Comparison of ENCODE assay signal across 9 mouse cellular contexts in genomic region chr6:119450965-119451943, GRCm38 (mm10). TPM values are rescaled to one million over a fixed set of nuclear protein-coding genes. Genes with fewer than 3 reads are reported as not detected.
DNase-seq lines count a peak whose midpoint lies in the region; ATAC-seq and TF ChIP-seq lines count a peak whose summit lies in the region.
"Had no signal": no experiment of that assay in that cellular context is flagged by ENCODE, and none has a peak within 500 bp of the region (broad histone marks: within the 10 kb centered on the region; RNA-seq: fewer than 3 reads in every experiment).

No protein-coding gene starts in this region.

- no peak for DNase-seq in kidney, postnatal 0 days (ENCODE audit: low spot score)
- no peak for DNase-seq in kidney, adult 2 months
- no peak for DNase-seq in embryonic facial prominence, embryonic 11.5 days (ENCODE audit: low spot score)
- DNase-seq in retina, embryonic 14.5 days (ENCODE audit: low spot score), result no peak
- DNase-seq in right cerebral cortex, adult 18-20 months, result no peak
- no peak for DNase-seq in right cerebral cortex, postnatal 10 days (ENCODE audit: low spot score in 2 of 2)

- H3K9ac ChIP-seq in kidney, postnatal 0 days (ENCODE audit: low read depth, low read length), result no peak overlapping the region
- H3K9ac ChIP-seq in embryonic facial prominence, embryonic 11.5 days (replicated peaks; ENCODE audit: low read length), result no peak overlapping the region
- H3K9ac ChIP-seq in intestine, embryonic 15.5 days, result no peak overlapping the region

- no peak for TF ChIP-seq POLR2A in kidney, adult 2 months (IDR thresholded peaks at IDR 0.05; ENCODE audit: low read depth, low read length)
- no peak for TF ChIP-seq POLR2A in myocyte (IDR thresholded peaks at IDR 0.05; ENCODE audit: insufficient read length, low read depth)

- H3ac ChIP-seq in myocyte (ENCODE audit: control insufficient read depth, insufficient read length), result no peak overlapping the region

- no peaks in the 10 kb centered on the region for H3K79me2 ChIP-seq in myocyte (ENCODE audit: control insufficient read depth, insufficient read depth)

- 35% methylated on average over 14 of the region's 14 CpGs for WGBS in kidney, postnatal 0 days
- 58% methylated on average over 14 of the region's 14 CpGs for WGBS in kidney, adult 2 months
- WGBS in embryonic facial prominence, embryonic 11.5 days, result 40% methylated on average over 14 of the region's 14 CpGs
- 44% methylated on average over 14 of the region's 14 CpGs for WGBS in intestine, embryonic 15.5 days

- H3K4me1 ChIP-seq in kidney, postnatal 0 days (replicated peaks; ENCODE audit: insufficient read depth, low read length), result peaks cover 12% of the 10 kb centered on the region; the same call in 1 of the 2 replicates
- peaks cover 5% of the 10 kb centered on the region; the same call in 1 of the 2 replicates for H3K4me1 ChIP-seq in kidney, adult 2 months (ENCODE audit: control insufficient read depth, insufficient read depth, low read length)
- no peaks in the 10 kb centered on the region for H3K4me1 ChIP-seq in embryonic facial prominence, embryonic 11.5 days (ENCODE audit: control insufficient read depth, insufficient read depth, low read length)
- H3K4me1 ChIP-seq in intestine, embryonic 15.5 days (replicated peaks), result peaks cover 34% of the 10 kb centered on the region

- no peak for ATAC-seq in kidney, postnatal 0 days (replicated peaks; ENCODE audit: low FRiP score, low read depth)
- no peak for ATAC-seq in embryonic facial prominence, embryonic 11.5 days (replicated peaks; ENCODE audit: insufficient number of reproducible peaks, low FRiP score, low TSS enrichment, low read depth)
- ATAC-seq in intestine, embryonic 15.5 days, result no peak

- peak overlapping the region; percentile 79 for H3K4me2 ChIP-seq in kidney, postnatal 0 days (ENCODE audit: low read length)
- peak overlapping the region; percentile 30 for H3K4me2 ChIP-seq in embryonic facial prominence, embryonic 11.5 days (ENCODE audit: low read depth, low read length)
- H3K4me2 ChIP-seq in intestine, embryonic 15.5 days (replicated peaks), result peak overlapping the region; percentile 71
- H3K4me2 ChIP-seq in myocyte (ENCODE audit: low read depth), result peak overlapping the region; percentile 30

- H3K36me3 ChIP-seq in kidney, postnatal 0 days (ENCODE audit: insufficient read depth, low read length), result no peaks in the 10 kb centered on the region
- H3K36me3 ChIP-seq in kidney, adult 2 months (ENCODE audit: control insufficient read depth, insufficient read depth, low read length), result no peaks in the 10 kb centered on the region
- no peaks in the 10 kb centered on the region for H3K36me3 ChIP-seq in embryonic facial prominence, embryonic 11.5 days (replicated peaks; ENCODE audit: control insufficient read depth, insufficient read depth, low read depth, low read length)
- no peaks in the 10 kb centered on the region for H3K36me3 ChIP-seq in intestine, embryonic 15.5 days
- no peaks in the 10 kb centered on the region for H3K36me3 ChIP-seq in myocyte (ENCODE audit: control insufficient read depth, insufficient read depth)
- H3K36me3 ChIP-seq: G1E had no signal

- no peaks in the 10 kb centered on the region for H3K27me3 ChIP-seq in kidney, postnatal 0 days (ENCODE audit: insufficient read depth, low read length)
- no peaks in the 10 kb centered on the region for H3K27me3 ChIP-seq in kidney, adult 2 months (replicated peaks; ENCODE audit: control insufficient read depth, insufficient read depth, low read length)
- no peaks in the 10 kb centered on the region for H3K27me3 ChIP-seq in embryonic facial prominence, embryonic 11.5 days (ENCODE audit: control insufficient read depth, insufficient read depth, low read length)
- no peaks in the 10 kb centered on the region for H3K27me3 ChIP-seq in intestine, embryonic 15.5 days (replicated peaks)
- peaks cover 30% of the 10 kb centered on the region for H3K27me3 ChIP-seq in myocyte (ENCODE audit: control insufficient read depth, insufficient read depth, insufficient read length)

- H3K27ac ChIP-seq in kidney, postnatal 0 days, result no peak overlapping the region
- no peak overlapping the region for H3K27ac ChIP-seq in kidney, adult 2 months (ENCODE audit: insufficient read depth, low read depth, low read length)
- H3K27ac ChIP-seq in embryonic facial prominence, embryonic 11.5 days (replicated peaks; ENCODE audit: low read depth, low read length), result no peak overlapping the region
- no peak overlapping the region for H3K27ac ChIP-seq in intestine, embryonic 15.5 days

- no peaks in the 10 kb centered on the region for H3K9me3 ChIP-seq in kidney, postnatal 0 days (replicated peaks; ENCODE audit: low read length)
- no peaks in the 10 kb centered on the region for H3K9me3 ChIP-seq in embryonic facial prominence, embryonic 11.5 days (replicated peaks; ENCODE audit: control insufficient read depth, low read length)
- no peaks in the 10 kb centered on the region for H3K9me3 ChIP-seq in intestine, embryonic 15.5 days
- H3K9me3 ChIP-seq: G1E had no signal

- H3K4me3 ChIP-seq in kidney, postnatal 0 days (replicated peaks; ENCODE audit: low read depth, low read length), result peak overlapping the region; percentile 33
- H3K4me3 ChIP-seq in kidney, adult 2 months (ENCODE audit: insufficient read depth, low read depth, low read length), result no peak overlapping the region
- no peak overlapping the region for H3K4me3 ChIP-seq in embryonic facial prominence, embryonic 11.5 days (ENCODE audit: low read depth, low read length)
- H3K4me3 ChIP-seq in intestine, embryonic 15.5 days (replicated peaks), result 0 out of 2 replicates have a peak overlapping the region, but pooled peaks have one; percentile 36
- H3K4me3 ChIP-seq in myocyte, result no peak overlapping the region

- no peak for TF ChIP-seq CTCF in kidney, postnatal 0 days (IDR thresholded peaks at IDR 0.05; ENCODE audit: low read depth)
- TF ChIP-seq CTCF in kidney, adult 2 months (conservative IDR thresholded peaks at IDR 0.05; ENCODE audit: insufficient read depth, insufficient read length, low read depth, low read length), result no peak

TF ChIP-seq in myocyte, 11 proteins besides CTCF, POLR2A, EP300 and RAD21:
- no peak for TF ChIP-seq E2F4 (IDR thresholded peaks at IDR 0.05; ENCODE audit: insufficient read depth)
- TF ChIP-seq MAX (IDR thresholded peaks at IDR 0.05; ENCODE audit: low read depth), result no peak
- TF ChIP-seq POLR2AphosphoS2 (IDR thresholded peaks at IDR 0.05; ENCODE audit: insufficient read length, low read depth), result no peak
- no peak for TF ChIP-seq MYOD1 (IDR thresholded peaks at IDR 0.05; ENCODE audit: control insufficient read depth in 1 of 3, insufficient read length in 2 of 3, low read depth in 2 of 3)
- no peak for TF ChIP-seq USF1 (IDR thresholded peaks at IDR 0.05; ENCODE audit: low read depth)

RNA-seq across cellular contexts. Expression of gene Fbxl14, which starts 28.2 kb away (rescaled TPM):
- 5.1 and 5.3 TPM in 2 replicates for polyA plus RNA-seq in kidney, postnatal 0 days (2015; fragmentation: Nextera tagmentation; extraction: Ambion mirVana)
- polyA plus RNA-seq in kidney, adult 2 months (2012; rRNA removed), result 38.6 and 47.8 TPM in 2 replicates
- 6.0 and 7.0 TPM in 2 replicates for polyA plus RNA-seq in embryonic facial prominence, embryonic 11.5 days (2014; fragmentation: Nextera tagmentation; extraction: Ambion mirVana)
- 4.6 and 4.7 TPM in 2 replicates for polyA plus RNA-seq in intestine, embryonic 15.5 days (2015; fragmentation: Nextera tagmentation; extraction: Ambion mirVana)
- polyA plus RNA-seq in myocyte (2012; fragmentation: generic; extraction: Trizol), result 13.1 TPM

RNA-seq across cellular contexts. Expression of gene Adipor2, which starts 33.8 kb away (rescaled TPM):
- polyA plus RNA-seq in kidney, postnatal 0 days (2015; fragmentation: Nextera tagmentation; extraction: Ambion mirVana), result 43.3 and 47.3 TPM in 2 replicates
- polyA plus RNA-seq in kidney, adult 2 months (2012; rRNA removed), result 65.7 and 66.6 TPM in 2 replicates
- 15.4 and 16.2 TPM in 2 replicates for polyA plus RNA-seq in embryonic facial prominence, embryonic 11.5 days (2014; fragmentation: Nextera tagmentation; extraction: Ambion mirVana)
- 101 and 111 TPM in 2 replicates for polyA plus RNA-seq in intestine, embryonic 15.5 days (2015; fragmentation: Nextera tagmentation; extraction: Ambion mirVana)
- polyA plus RNA-seq in myocyte (2012; fragmentation: generic; extraction: Trizol), result 47.9 TPM

Comparison
In these comparisons a context has a peak if more than half of its experiments do, and no peak if none do; other contexts are left out.
1. H3K4me3 ChIP-seq: peak in kidney, postnatal 0 days (single experiment) and intestine, embryonic 15.5 days (single experiment); none in kidney, adult 2 months (single experiment), embryonic facial prominence, embryonic 11.5 days (single experiment) and myocyte (single experiment).
2. Peak in every context shown above with its lines, with median percentiles within 50 percentile points of each other: H3K4me2 ChIP-seq.